Mouse (Mus musculus) MEL (cell line): ENCODE results near the gene Tceal5. TPM values are rescaled to one million over a fixed set of nuclear protein-coding genes. Genes with fewer than 3 reads are reported as not detected.

ENCODE experiments used
- DNase-seq: peaks from one replicate; pipeline ENCODE4 v3.0.0; 2011; ENCODE audit warnings: low read depth, low spot score
- H3K27ac ChIP-seq: 2 replicates; pipeline ENCODE4 v1.5.1; 2012; ENCODE audit warnings: low read depth, mild to moderate bottlenecking, control low read depth, low read length, moderate library complexity; ENCODE audit not compliant: control insufficient read depth
- H3K27me3 ChIP-seq, 2 experiments: fragments of 150-350 bp in 1 of 2; sonication (generic) in 1 of 2; 2 replicates each; pipeline ENCODE4 v1.6.1; 2012; ENCODE audit warnings: low read length in 2 of 2, mild to moderate bottlenecking in 2 of 2, improper control_type of control experiment in 1 of 2, moderate library complexity in 1 of 2; ENCODE audit not compliant: insufficient read depth in 2 of 2, control insufficient read depth in 1 of 2
- H3K36me3 ChIP-seq, 2 experiments: 2 replicates each; pipeline ENCODE4 v1.6.1; 2012 to 2014; ENCODE audit warnings: low read length in 2 of 2, improper control_type of control experiment in 1 of 2, inconsistent platforms in 1 of 2, mild to moderate bottlenecking in 1 of 2; ENCODE audit not compliant: insufficient read depth in 2 of 2, control insufficient read depth in 1 of 2
- H3K4me1 ChIP-seq, 2 experiments: fragments of 150-350 bp in 1 of 2; sonication (generic) in 1 of 2; 2 replicates each; pipeline ENCODE4 v1.6.1; 2012; ENCODE audit warnings: low read length in 2 of 2, improper control_type of control experiment in 1 of 2, mild to moderate bottlenecking in 1 of 2; ENCODE audit not compliant: insufficient read depth in 2 of 2, control insufficient read depth in 1 of 2
- H3K4me3 ChIP-seq, 2 experiments: fragments of 150-350 bp in 1 of 2; sonication (generic) in 1 of 2; 2 replicates each; pipeline ENCODE4 v1.5.1; 2012; ENCODE audit warnings: low read depth in 2 of 2, low read length in 2 of 2, mild to moderate bottlenecking in 2 of 2, moderate library complexity in 2 of 2, control low read depth in 1 of 2, improper control_type of control experiment in 1 of 2; ENCODE audit not compliant: control insufficient read depth in 1 of 2, insufficient read depth in 1 of 2
- H3K79me2 ChIP-seq: 2 replicates; pipeline ENCODE4 v1.6.1; 2012; ENCODE audit warnings: mild to moderate bottlenecking, low read length, moderate library complexity; ENCODE audit not compliant: control insufficient read depth, poor library complexity, insufficient read depth
- H3K9ac ChIP-seq: 2 replicates; pipeline ENCODE4 v1.6.1; 2012; ENCODE audit warnings: low read depth, mild to moderate bottlenecking, control low read depth, low read length, moderate library complexity; ENCODE audit not compliant: control insufficient read depth, poor library complexity, severe bottlenecking
- H3K9me3 ChIP-seq: fragments of 150-350 bp; sonication (generic); replicated peaks from 2 replicates; pipeline ENCODE4 v1.6.1; 2012; ENCODE audit warnings: mild to moderate bottlenecking, low read length, improper control_type of control experiment, moderate library complexity; ENCODE audit not compliant: insufficient read depth
- USF1 ChIP-seq: IDR thresholded peaks from 2 replicates; pipeline ENCODE4 v1.6.1; 2014; ENCODE audit warnings: low read depth, mild to moderate bottlenecking, inconsistent platforms, low read length, improper control_type of control experiment, moderate library complexity
- ZMIZ1 ChIP-seq: IDR thresholded peaks from 2 replicates; pipeline ENCODE4 v1.6.1; 2012; ENCODE audit warnings: low read depth, mild to moderate bottlenecking, inconsistent platforms, low read length, improper control_type of control experiment, moderate library complexity
- polyA plus RNA-seq, 2 experiments: library from polyadenylated mRNA; stranded (reverse) in 1 of 2; unstranded in 1 of 2; fragments of >175 nt in 1 of 2; fragments of >200 nt in 1 of 2; gene quantifications; 2 replicates each; pipeline versions ENCODE4 v1.2.1 to v1.2.4; 2012; ENCODE audit warnings: low replicate concordance in 2 of 2, low read depth in 1 of 2; ENCODE audit not compliant: insufficient read length in 2 of 2, insufficient read depth in 1 of 2, missing spikeins in 1 of 2
- total RNA-seq: library from RNA; depleted of rRNA; stranded (reverse); fragments of 300-350 nt; gene quantifications from 2 replicates; pipeline ENCODE4 v1.2.3, GENCODE M21; 2012; rRNA removed

Tceal5 gene
- total and polyA plus RNA-seq, 3 experiments, result not detected

- no peaks in the 10 kb centered on the region for H3K9me3 ChIP-seq
- H3K79me2 ChIP-seq, result no peaks in the 10 kb centered on the region; the same call in 1 of the 2 replicates
- no peak for DNase-seq
- peaks cover 0 to 4% of the 10 kb centered on the region in 2 experiments; a peak in 1 of 4 replicates for H3K4me1 ChIP-seq
- peaks cover 0 to 5% of the 10 kb centered on the region in 2 experiments; a peak in 2 of 4 replicates for H3K36me3 ChIP-seq
- no peak overlapping the region for H3K27ac ChIP-seq
- no peak overlapping the region for H3K9ac ChIP-seq
- H3K4me3 ChIP-seq, result no peak overlapping the region
- H3K27me3 ChIP-seq, result no peaks in the 10 kb centered on the region
- 0 out of 2 replicates have a peak, but pooled peaks have one; percentile 5 for TF ChIP-seq USF1
- TF ChIP-seq ZMIZ1, result no peak
Observed at GRCm38 (mm10) chrX:136170625-136171024, 33.1 kb downstream of the Tceal5 start.

Other genes starting within 250 kb of the Tceal5 start
- not detected in 2 replicates for gene Arxes2, start 210.1 kb downstream of the Tceal5 start, total RNA-seq
- not detected for gene Arxes2, start 210.1 kb downstream of the Tceal5 start, polyA plus RNA-seq
- not detected in 2 replicates for gene Arxes1, start 170.5 kb downstream of the Tceal5 start, total RNA-seq
- gene Arxes1, start 170.5 kb downstream of the Tceal5 start, polyA plus RNA-seq, result not detected
- not detected in 2 replicates for gene Bex2, start 135.6 kb downstream of the Tceal5 start, total RNA-seq
- not detected for gene Bex2, start 135.6 kb downstream of the Tceal5 start, polyA plus RNA-seq
- gene Nxf3, start 118.6 kb downstream of the Tceal5 start, total RNA-seq, result not detected in 2 replicates
- under 1 TPM in 1 of 2 experiments, not detected in 1; 0.08 TPM for gene Nxf3, start 118.6 kb downstream of the Tceal5 start, polyA plus RNA-seq
- 219 and 240 TPM in 2 replicates for gene Bex4, start 64.9 kb downstream of the Tceal5 start, total RNA-seq
- gene Bex4, start 64.9 kb downstream of the Tceal5 start, polyA plus RNA-seq, result 100 to 1,000 TPM in 1 of 2 experiments, not detected in 1; 412 TPM
- 26.9 and 27.4 TPM in 2 replicates for gene Tceal8, start 31.5 kb downstream of the Tceal5 start, total RNA-seq
- 100 to 1,000 TPM in 1 of 2 experiments, 10 to 100 TPM in 1; 41.1 to 759 TPM for gene Tceal8, start 31.5 kb downstream of the Tceal5 start, polyA plus RNA-seq
- gene Tceal7, start 10.9 kb upstream of the Tceal5 start, total RNA-seq, result not detected in 2 replicates
- 1 to 10 TPM in 1 of 2 experiments, not detected in 1; 1.0 TPM for gene Tceal7, start 10.9 kb upstream of the Tceal5 start, polyA plus RNA-seq
- gene Bex1, start 11.6 kb upstream of the Tceal5 start, total RNA-seq, result 0.27 and 0.49 TPM in 2 replicates
- under 1 TPM in 1 of 2 experiments, not detected in 1; 0.86 TPM for gene Bex1, start 11.6 kb upstream of the Tceal5 start, polyA plus RNA-seq
- gene Tceal9, start 41.2 kb upstream of the Tceal5 start, total RNA-seq, result 68.1 and 75.2 TPM in 2 replicates
- 100 to 1,000 TPM in 1 of 2 experiments, not detected in 1; 113 TPM for gene Tceal9, start 41.2 kb upstream of the Tceal5 start, polyA plus RNA-seq
- 153 and 164 TPM in 2 replicates for gene Bex3, start 66.4 kb upstream of the Tceal5 start, total RNA-seq
- 100 to 1,000 TPM in 1 of 2 experiments, not detected in 1; 326 TPM for gene Bex3, start 66.4 kb upstream of the Tceal5 start, polyA plus RNA-seq